Mouse (Mus musculus) liver, embryonic 13.5 days (tissue): ENCODE measurements around the gene Arpc5. TPM values are rescaled to one million over a fixed set of nuclear protein-coding genes. Genes with fewer than 3 reads are reported as not detected.

Source experiments
- ATAC-seq: fragments of 200-750 bp; cut with Nextera tagmentation; 2 replicates; pipeline ENCODE4 v1.8.0; 2017; ENCODE audit warnings: low read depth, mild to moderate bottlenecking, moderate number of reproducible peaks, moderate library complexity
- DNase-seq: peaks from one replicate; pipeline ENCODE4 v3.0.0; 2022
- H3K27ac ChIP-seq: fragments of 300-500 bp; sonication (generic); 2 replicates; pipeline ENCODE4 v1.5.1; 2015; ENCODE audit warnings: moderate library complexity, mild to moderate bottlenecking, inconsistent platforms
- H3K27me3 ChIP-seq: fragments of 300-500 bp; sonication (generic); 2 replicates; pipeline ENCODE4 v1.6.1; 2015; ENCODE audit warnings: mild to moderate bottlenecking, inconsistent platforms
- H3K36me3 ChIP-seq: fragments of 300-500 bp; sonication (generic); 2 replicates; pipeline ENCODE4 v1.6.1; 2015; ENCODE audit warnings: mild to moderate bottlenecking, inconsistent platforms
- H3K4me1 ChIP-seq: fragments of 300-500 bp; sonication (generic); replicated peaks from 2 replicates; pipeline ENCODE4 v1.6.1; 2015; ENCODE audit warnings: inconsistent platforms
- H3K4me2 ChIP-seq: fragments of 300-500 bp; sonication (generic); 2 replicates; pipeline ENCODE4 v1.6.1; 2015; ENCODE audit warnings: inconsistent platforms, mild to moderate bottlenecking, moderate library complexity
- H3K4me3 ChIP-seq: fragments of 300-500 bp; sonication (generic); replicated peaks from 2 replicates; pipeline ENCODE4 v1.5.1; 2015; ENCODE audit warnings: mild to moderate bottlenecking, inconsistent platforms
- H3K9ac ChIP-seq: fragments of 300-500 bp; sonication (generic); 2 replicates; pipeline ENCODE4 v1.6.1; 2015; ENCODE audit warnings: mild to moderate bottlenecking, inconsistent platforms
- H3K9me3 ChIP-seq: fragments of 300-500 bp; sonication (generic); replicated peaks from 2 replicates; pipeline ENCODE4 v1.6.1; 2016; ENCODE audit warnings: inconsistent platforms
- WGBS: fragments of 180-500 bp; shearing (Covaris S2); methylation state at CpG from one replicate; pipeline ENCODE4 v1.1.7; 2015; ENCODE audit not compliant: insufficient replicate concordance; 5-methylcytosine and 5-hydroxymethylcytosine counted together
- polyA plus RNA-seq: library from polyadenylated mRNA; unstranded; fragments of >200 nt; fragmentation: Nextera tagmentation; extraction: Ambion mirVana; gene quantifications from 2 replicates; pipeline ENCODE4 v1.2.1, GENCODE M21; 2015

Gene Arpc5
- polyA plus RNA-seq = 169 and 198 TPM in 2 replicates

DNA sequence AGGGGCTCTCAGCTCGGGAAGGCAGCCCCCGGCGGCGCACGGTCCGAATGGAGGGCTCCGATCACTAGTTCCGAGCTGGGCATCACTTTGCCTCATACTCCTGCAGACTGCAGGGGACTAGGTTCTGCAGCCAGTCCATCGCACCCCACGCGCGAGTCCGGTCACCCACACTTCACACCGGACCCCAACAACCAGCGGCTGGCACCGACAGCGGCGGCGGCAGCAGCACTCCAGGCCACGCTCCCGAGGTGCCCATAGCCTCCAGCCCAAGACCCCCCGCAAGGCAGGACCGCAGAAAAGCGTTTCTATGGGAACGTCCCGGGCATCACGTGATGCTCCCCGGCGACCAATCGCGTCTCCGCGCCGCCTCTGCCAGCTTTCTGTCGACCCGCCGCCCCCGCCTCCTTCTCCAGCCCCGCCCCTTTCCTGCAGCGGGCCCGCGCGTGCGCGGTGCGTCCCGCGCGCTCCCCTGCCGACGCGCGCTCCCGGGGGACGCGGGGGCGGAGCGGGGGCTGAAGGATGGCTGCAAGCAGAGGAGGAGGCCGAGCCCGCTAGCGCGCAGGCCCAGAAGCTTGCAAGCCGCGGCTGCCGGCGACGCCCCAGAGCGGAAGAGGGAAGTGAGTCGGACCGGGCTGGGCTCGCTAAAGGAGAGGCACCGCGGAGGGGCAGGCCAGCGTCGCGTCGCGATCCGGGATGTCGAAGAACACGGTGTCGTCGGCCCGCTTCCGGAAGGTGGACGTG, at the start of gene Arpc5, which contains the start of gene Rgl1:
Arpc5 (plus strand) TSS at position 511 of the 741 bp plus-strand sequence.
Rgl1 (minus strand) TSS at position 320 of the 741 bp plus-strand sequence.
- Histone ChIP-seq H3K4me1 (peaks cover 11% of the 10 kb centered on the region; the same call in 1 of the 2 replicates), H3K27ac (peak within 1 kb of the TSS; percentile 86), H3K4me2 (peak within 1 kb of the TSS; percentile 95), H3K4me3 (peak within 1 kb of the TSS; percentile 95), H3K27me3 (peaks cover 25% of the 10 kb centered on the region), H3K9ac (peak within 1 kb of the TSS; percentile 97), H3K36me3 (peaks cover 19% of the 10 kb centered on the region), H3K9me3 (no peaks in the 10 kb centered on the region)
- ATAC-seq (peak; percentile 98), DNase-seq (peak; percentile 95)
- WGBS = under 1% methylated on average over 80 of the region's 86 CpGs

DNA sequence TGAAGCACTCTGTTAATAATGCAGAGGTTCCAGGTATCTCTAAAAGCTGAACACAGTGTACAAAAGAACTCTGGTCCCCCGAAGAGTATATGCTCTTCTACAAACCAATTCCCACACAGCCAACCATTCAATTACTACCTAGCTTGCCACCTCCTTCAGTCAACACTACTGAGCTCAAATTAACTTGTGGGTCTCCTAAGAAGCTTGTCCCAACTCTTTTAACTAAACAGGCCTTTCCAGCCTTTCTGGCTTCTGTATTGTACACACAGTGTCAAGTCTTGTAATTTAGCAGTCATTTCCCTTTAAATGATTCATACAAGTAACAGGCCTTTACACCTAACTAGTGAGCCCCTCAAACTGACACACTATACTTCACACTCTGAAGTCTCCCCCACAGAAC, 49.0 kb upstream of the Arpc5 start:
- DNase-seq = no peak

DNA sequence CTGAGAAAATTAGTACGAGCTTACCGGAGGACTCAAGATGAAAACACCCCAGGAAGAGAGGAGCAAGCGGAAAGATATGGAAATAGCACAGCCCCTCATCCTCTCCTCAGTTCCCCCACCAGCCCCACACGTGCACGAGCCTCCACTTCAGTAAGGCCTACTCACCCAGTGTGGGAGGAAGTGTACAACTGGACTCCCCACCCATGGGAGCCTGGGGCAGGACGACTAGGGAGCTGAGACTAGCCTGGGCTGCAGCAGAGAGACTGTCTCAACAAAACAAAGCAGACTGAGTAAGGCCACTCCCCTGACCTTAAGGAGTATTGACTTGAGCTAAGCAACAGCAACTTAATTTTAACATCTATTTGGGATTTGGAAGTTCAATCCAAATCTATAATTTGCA, 48.1 kb upstream of the Arpc5 start:
- 31% methylated on average over 6 of the region's 6 CpGs for WGBS
- Histone ChIP-seq H3K4me2 (no peak overlapping the region), H3K27ac (no peak overlapping the region), H3K27me3 (no peaks in the 10 kb centered on the region), H3K4me3 (no peak overlapping the region), H3K9ac (no peak overlapping the region), H3K36me3 (no peaks in the 10 kb centered on the region), H3K9me3 (no peaks in the 10 kb centered on the region), H3K4me1 (peaks cover 14% of the 10 kb centered on the region)
- no peak for DNase-seq
- no peak for ATAC-seq

More for the DNA sequence above, 49.0 kb upstream of the Arpc5 start:
- Histone ChIP-seq H3K9ac (no peak overlapping the region), H3K27me3 (no peaks in the 10 kb centered on the region), H3K9me3 (no peaks in the 10 kb centered on the region), H3K4me3 (no peak overlapping the region), H3K4me1 (peaks cover 14% of the 10 kb centered on the region), H3K27ac (no peak overlapping the region), H3K4me2 (no peak overlapping the region), H3K36me3 (no peaks in the 10 kb centered on the region)
- ATAC-seq = no peak
- WGBS = 64% methylated on average over 1 of the region's 1 CpGs

DNA sequence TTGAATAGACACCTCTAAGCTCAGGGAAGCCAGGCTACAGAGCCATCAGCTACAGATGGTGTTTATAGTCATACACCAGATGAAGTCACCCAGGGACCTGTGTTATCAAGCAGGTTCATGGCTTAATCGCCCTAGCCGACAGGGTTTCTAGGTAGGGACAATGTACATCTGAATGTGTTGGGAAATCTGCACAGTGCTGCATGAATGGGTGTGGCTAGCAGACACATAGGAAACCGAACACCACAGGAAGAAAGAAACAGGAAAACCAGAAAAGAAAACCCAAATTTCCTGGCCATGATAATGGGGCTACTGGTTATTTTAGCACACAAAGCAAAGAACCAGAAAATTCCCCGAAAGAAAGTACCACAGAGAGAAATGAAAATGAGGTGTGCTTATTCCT, 45.4 kb upstream of the Arpc5 start:
- Histone ChIP-seq H3K4me1 (peaks cover 14% of the 10 kb centered on the region), H3K27me3 (no peaks in the 10 kb centered on the region), H3K9me3 (no peaks in the 10 kb centered on the region), H3K9ac (no peak overlapping the region), H3K36me3 (no peaks in the 10 kb centered on the region), H3K4me2 (no peak overlapping the region), H3K27ac (no peak overlapping the region), H3K4me3 (no peak overlapping the region)
- DNase-seq (no peak), ATAC-seq (no peak)
- WGBS = 12% methylated on average over 4 of the region's 4 CpGs

DNA sequence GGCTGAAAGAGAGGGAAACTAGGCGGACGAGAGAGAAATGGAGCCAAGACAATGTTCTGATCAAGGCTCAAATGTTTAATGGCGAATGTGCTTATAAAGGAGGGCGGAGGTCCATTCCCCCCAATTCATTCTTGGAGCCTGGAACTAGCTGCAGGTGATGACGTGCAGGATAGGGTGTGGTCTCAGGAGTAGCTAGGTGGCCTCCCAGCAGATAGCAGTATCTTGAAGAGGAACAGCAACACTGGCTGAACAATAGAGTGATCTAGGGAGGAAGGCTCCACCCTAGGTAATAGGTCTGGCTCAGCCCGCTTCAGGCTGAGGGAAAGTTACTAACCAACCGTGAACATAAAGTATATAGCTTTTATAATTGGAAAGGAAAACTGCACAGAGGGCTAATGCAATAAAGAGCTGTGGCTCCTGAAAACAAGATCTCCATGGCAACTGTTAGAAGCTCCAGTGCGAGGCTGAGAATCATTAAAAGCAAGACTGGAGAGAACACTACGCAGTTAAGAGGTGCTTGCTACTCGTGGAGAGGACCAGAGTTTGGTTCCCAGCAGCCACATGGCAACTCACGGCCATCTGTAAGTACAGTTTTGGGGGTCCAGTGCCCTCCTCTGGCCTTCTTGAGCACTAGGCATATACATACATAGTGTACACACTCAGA, 44.7 kb upstream of the Arpc5 start:
- no peak for DNase-seq
- H3K9ac ChIP-seq = no peak overlapping the region
- no peak overlapping the region for H3K4me3 ChIP-seq
- no peak overlapping the region for H3K4me2 ChIP-seq
- no peaks in the 10 kb centered on the region for H3K36me3 ChIP-seq
- H3K27me3 ChIP-seq = no peaks in the 10 kb centered on the region
- no peaks in the 10 kb centered on the region for H3K9me3 ChIP-seq
- H3K4me1 ChIP-seq = peaks cover 14% of the 10 kb centered on the region
- 60% methylated on average over 11 of the region's 11 CpGs for WGBS
- H3K27ac ChIP-seq = no peak overlapping the region
- ATAC-seq = no peak

DNA sequence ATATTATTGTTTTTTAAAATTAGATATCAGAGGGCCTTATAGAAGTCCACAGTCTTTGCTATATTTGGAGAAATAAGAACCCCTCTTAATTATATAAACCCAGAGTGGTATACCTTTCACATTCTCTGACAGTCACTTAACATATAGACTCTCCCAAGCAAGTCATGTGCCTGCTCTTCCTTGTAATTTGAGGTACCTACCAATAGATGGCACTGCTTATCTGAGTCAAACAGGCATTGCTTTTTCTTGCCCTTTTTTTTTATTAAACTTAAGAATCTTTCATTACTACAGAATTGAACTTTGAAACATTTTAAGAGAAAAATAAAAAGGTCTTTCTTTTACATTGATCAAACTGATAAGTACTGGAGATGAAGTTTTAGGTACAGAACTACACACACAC, 42.1 kb upstream of the Arpc5 start:
- peaks cover 14% of the 10 kb centered on the region for H3K4me1 ChIP-seq
- no peaks in the 10 kb centered on the region for H3K9me3 ChIP-seq
- H3K36me3 ChIP-seq = no peaks in the 10 kb centered on the region
- H3K4me2 ChIP-seq = no peak overlapping the region
- H3K4me3 ChIP-seq = no peak overlapping the region
- H3K9ac ChIP-seq = no peak overlapping the region
- no peak for ATAC-seq
- DNase-seq = no peak
- H3K27ac ChIP-seq = no peak overlapping the region
- no peaks in the 10 kb centered on the region for H3K27me3 ChIP-seq

DNA sequence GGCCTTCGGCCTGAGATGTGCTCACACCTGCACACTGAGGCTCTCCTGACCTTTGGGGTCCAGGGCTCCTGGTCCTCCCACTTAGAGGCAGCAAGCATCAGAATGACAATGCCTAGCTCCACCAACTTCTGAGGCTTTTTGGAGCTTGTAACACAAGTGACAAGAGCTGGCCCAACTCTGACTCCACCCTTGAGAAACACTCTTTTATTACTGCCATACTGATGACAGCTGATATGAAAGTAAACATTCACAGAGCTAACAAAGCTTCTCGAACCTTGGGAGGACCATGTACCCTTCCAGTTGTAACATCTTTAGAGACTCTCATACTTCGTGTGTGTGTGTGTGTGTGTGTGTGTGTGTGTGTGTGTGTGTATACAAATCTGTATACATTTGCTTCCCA, 40.2 kb upstream of the Arpc5 start:
- 43% methylated on average over 3 of the region's 3 CpGs for WGBS
- no peaks in the 10 kb centered on the region for H3K9me3 ChIP-seq
- no peak overlapping the region for H3K4me2 ChIP-seq
- no peak for ATAC-seq
- H3K27me3 ChIP-seq = no peaks in the 10 kb centered on the region
- peaks cover 9% of the 10 kb centered on the region for H3K4me1 ChIP-seq
- H3K27ac ChIP-seq = no peak overlapping the region
- DNase-seq = no peak
- H3K4me3 ChIP-seq = no peak overlapping the region
- H3K36me3 ChIP-seq = no peaks in the 10 kb centered on the region
- H3K9ac ChIP-seq = no peak overlapping the region

DNA sequence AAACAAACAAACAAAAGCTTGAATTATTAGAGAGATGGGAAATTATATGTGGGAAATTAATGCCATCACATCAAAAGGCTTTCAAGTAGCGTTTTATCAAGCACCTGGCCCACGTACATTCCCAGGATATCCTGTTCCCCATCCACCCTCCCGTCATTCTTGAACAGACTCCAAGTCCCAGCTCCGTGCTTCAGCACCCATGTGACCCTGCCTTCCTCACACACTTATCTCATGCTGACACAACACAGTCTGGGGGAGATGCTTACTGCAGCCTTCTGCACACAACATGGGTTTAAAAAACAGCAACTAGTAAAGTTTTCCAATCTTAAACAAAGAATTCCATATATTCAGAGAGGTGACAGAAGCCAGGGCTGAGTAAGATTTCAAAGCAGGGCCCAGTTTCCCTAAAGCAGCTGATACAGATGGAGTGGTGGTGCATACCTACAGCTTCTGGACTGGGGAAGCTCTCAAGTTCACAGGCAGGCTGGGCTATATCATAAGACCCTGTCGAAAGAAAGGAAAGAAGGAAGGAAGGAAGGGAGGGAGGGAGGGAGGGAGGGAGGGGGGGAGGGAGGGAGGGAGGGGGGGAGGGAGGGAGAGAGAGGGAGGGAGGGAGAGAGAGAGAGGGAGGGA, 38.6 kb upstream of the Arpc5 start:
- no peak overlapping the region for H3K4me2 ChIP-seq
- no peak overlapping the region for H3K9ac ChIP-seq
- DNase-seq (no peak), ATAC-seq (no peak)
- no peaks in the 10 kb centered on the region for H3K4me1 ChIP-seq
- H3K36me3 ChIP-seq = no peaks in the 10 kb centered on the region
- H3K27ac ChIP-seq = no peak overlapping the region
- WGBS = 23% methylated on average over 4 of the region's 5 CpGs
- no peaks in the 10 kb centered on the region for H3K27me3 ChIP-seq
- no peak overlapping the region for H3K4me3 ChIP-seq
- H3K9me3 ChIP-seq = no peaks in the 10 kb centered on the region

DNA sequence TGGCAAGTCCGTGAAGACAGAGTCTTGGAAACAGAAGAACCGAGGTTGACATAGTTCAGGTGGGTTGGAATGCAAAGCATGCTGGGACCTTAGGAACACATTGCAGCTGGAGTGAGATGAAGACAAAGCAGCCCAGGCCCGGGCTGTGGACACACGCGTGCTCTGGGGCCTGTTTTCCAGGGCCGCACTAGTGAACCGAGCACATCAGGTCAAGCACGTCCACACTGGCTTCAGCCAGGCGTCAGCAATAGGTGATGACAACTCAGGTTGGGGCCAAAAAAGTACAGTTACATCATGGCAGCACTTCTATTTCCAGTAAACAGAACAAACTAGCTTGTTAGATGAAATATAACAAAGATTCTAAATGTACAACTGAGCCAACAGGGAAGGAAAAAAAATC, 27.5 kb upstream of the Arpc5 start:
- DNase-seq = no peak
- no peaks in the 10 kb centered on the region for H3K36me3 ChIP-seq
- H3K4me2 ChIP-seq = no peak overlapping the region
- H3K9me3 ChIP-seq = no peaks in the 10 kb centered on the region
- H3K9ac ChIP-seq = no peak overlapping the region
- H3K27ac ChIP-seq = no peak overlapping the region
- no peak for ATAC-seq
- no peaks in the 10 kb centered on the region for H3K4me1 ChIP-seq
- WGBS = 84% methylated on average over 9 of the region's 9 CpGs
- H3K4me3 ChIP-seq = no peak overlapping the region
- no peaks in the 10 kb centered on the region for H3K27me3 ChIP-seq

DNA sequence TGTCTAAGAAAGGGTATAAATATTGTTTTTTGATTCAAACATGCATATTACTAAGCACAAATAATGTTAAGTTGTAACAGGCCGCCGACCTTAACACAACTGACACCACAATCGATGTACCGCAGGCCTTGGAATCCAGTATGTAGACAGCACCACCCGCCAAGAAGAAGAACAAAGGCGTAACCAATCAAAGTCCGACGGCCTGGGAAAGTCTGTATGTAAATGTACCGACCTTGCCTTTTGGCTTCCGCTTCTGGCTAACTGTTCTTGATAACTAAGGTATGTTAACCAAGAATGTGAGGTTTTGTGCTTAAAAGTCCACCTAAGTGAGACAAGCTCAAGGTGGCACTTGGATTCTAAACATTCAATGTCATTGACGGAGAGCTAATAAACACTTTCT, 27.0 kb upstream of the Arpc5 start:
- H3K9ac ChIP-seq = no peak overlapping the region
- H3K4me2 ChIP-seq = no peak overlapping the region
- DNase-seq (no peak), ATAC-seq (no peak)
- H3K9me3 ChIP-seq = no peaks in the 10 kb centered on the region
- WGBS = 77% methylated on average over 11 of the region's 11 CpGs
- H3K4me3 ChIP-seq = no peak overlapping the region
- no peak overlapping the region for H3K27ac ChIP-seq
- no peaks in the 10 kb centered on the region for H3K27me3 ChIP-seq
- no peaks in the 10 kb centered on the region for H3K36me3 ChIP-seq
- H3K4me1 ChIP-seq = no peaks in the 10 kb centered on the region

DNA sequence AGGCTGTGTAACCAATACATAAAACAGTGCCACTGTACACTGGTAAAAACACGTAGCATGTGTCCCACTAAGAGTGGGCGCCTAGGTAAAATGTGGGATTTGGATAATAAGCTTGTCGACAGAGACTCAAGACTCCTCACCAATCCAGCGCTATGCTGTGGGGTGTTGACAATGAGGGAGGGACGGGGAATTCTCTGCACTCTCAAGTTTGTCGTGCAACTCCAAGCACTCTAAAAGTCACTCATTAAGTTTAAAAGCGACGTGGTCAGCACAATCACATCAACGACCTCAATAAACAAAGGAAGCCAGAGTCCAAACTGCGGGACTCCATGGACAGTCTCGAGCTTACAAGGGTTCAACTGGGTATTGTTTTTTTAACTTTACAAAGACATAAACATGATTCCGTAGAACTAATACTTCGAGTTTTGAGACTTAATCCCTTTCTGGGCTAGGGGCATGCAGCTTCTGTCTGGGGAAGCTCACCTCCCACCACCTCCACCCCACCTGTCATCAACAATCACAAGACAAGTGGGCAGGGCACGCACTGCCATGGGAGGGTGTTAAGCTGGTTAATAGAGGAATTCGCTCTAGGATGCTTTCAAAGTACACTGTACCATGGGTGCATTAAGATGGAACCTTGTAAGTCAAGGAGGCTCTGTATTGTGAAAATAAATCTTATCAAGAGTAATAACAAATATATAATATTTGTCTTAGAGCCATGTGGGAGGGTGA, 23.1 kb upstream of the Arpc5 start:
- no peaks in the 10 kb centered on the region for H3K9me3 ChIP-seq
- no peak overlapping the region for H3K27ac ChIP-seq
- no peaks in the 10 kb centered on the region for H3K27me3 ChIP-seq
- no peak overlapping the region for H3K4me2 ChIP-seq
- ATAC-seq (no peak), DNase-seq (no peak)
- no peaks in the 10 kb centered on the region for H3K36me3 ChIP-seq
- no peak overlapping the region for H3K9ac ChIP-seq
- H3K4me1 ChIP-seq = no peaks in the 10 kb centered on the region
- WGBS = 59% methylated on average over 15 of the region's 15 CpGs
- no peak overlapping the region for H3K4me3 ChIP-seq
